Mouse (Mus musculus) testis, adult 2 months (tissue): ENCODE measurements around the gene Fdps. TPM values are rescaled to one million over a fixed set of nuclear protein-coding genes. Genes with fewer than 3 reads are reported as not detected.

Source experiments
- H3K27ac ChIP-seq: fragments of 200-500 bp; 2 replicates; pipeline ENCODE4 v1.5.1; 2012; ENCODE audit warnings: low read depth, low read length; ENCODE audit not compliant: control insufficient read depth, insufficient read depth
- H3K27me3 ChIP-seq: fragments of 200-500 bp; 2 replicates; pipeline ENCODE4 v1.6.1; 2012; ENCODE audit warnings: mild to moderate bottlenecking, low read length, moderate library complexity; ENCODE audit not compliant: control insufficient read depth, insufficient read depth
- H3K36me3 ChIP-seq: fragments of 200-500 bp; 2 replicates; pipeline ENCODE4 v1.6.1; 2012; ENCODE audit warnings: mild to moderate bottlenecking, low read length; ENCODE audit not compliant: control insufficient read depth, insufficient read depth
- H3K4me1 ChIP-seq: fragments of 200-500 bp; 2 replicates; pipeline ENCODE4 v1.6.1; 2012; ENCODE audit warnings: low read length; ENCODE audit not compliant: control insufficient read depth, insufficient read depth
- H3K4me3 ChIP-seq: fragments of 200-500 bp; 2 replicates; pipeline ENCODE4 v1.5.1; 2012; ENCODE audit warnings: low read depth, mild to moderate bottlenecking, low read length, moderate library complexity, mixed read lengths; ENCODE audit not compliant: control insufficient read depth
- CTCF ChIP-seq: fragments of 200-500 bp; IDR thresholded peaks from 2 replicates; pipeline ENCODE4 v1.5.1; 2012; ENCODE audit warnings: low read depth, mild to moderate bottlenecking, inconsistent platforms, low read length, moderate library complexity; ENCODE audit not compliant: control insufficient read depth, insufficient read depth, insufficient replicate concordance
- POLR2A ChIP-seq: fragments of 200-500 bp; IDR thresholded peaks from 2 replicates; pipeline ENCODE4 v1.6.1; 2012; ENCODE audit warnings: low read depth, mild to moderate bottlenecking, inconsistent platforms, low read length, moderate library complexity; ENCODE audit not compliant: control insufficient read depth
- polyA plus RNA-seq: library from polyadenylated mRNA; depleted of rRNA; stranded (reverse); fragments of >200 nt; gene quantifications from 2 replicates; pipeline ENCODE4 v1.2.3, GENCODE M21; 2012; rRNA removed

Gene Fdps
- polyA plus RNA-seq, result 109 and 114 TPM in 2 replicates

DNA sequence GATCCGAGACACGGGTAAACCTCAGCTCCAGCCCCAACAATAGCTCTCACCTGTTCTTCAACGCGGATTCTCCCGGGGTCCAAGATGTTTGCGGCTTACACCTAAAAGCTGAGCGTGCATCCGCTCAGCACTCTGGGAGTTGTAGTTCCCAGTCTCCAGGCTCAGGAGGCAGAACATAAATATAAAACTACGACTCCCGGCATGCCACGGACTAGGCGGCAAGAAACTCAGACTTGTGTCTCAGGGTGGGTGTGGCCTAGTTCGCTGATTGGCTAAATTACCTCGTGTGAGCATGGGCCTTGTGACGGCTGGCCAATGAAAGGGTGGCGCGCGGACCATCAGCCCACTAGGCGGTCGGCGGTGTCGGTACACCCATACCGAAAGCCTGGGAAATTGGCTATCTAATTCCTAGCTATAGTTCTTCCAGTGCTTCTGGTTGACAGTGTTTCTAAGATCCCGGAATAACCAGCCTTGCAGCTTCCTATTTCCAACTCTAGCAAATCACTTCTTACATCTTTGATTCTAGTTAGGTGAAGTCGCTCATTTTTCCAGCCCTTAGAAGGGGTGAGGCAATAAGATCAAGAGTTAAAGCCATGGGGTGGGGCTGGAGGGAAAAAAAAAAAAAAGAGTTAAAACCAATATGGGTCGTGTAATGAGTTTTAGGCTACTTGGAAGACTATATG is at the start of gene Fdps:
Gene Fdps, minus strand, starts transcription at position 148 of the 683 bp plus-strand sequence.
- H3K4me3 ChIP-seq, result peak within 1 kb of the TSS; percentile 86
- peaks cover 9% of the 10 kb centered on the region for H3K4me1 ChIP-seq
- no peaks in the 10 kb centered on the region for H3K36me3 ChIP-seq
- H3K27ac ChIP-seq, result peak within 1 kb of the TSS; percentile 61
- H3K27me3 ChIP-seq, result no peaks in the 10 kb centered on the region
- TF ChIP-seq POLR2A (peak; percentile 50; the same call in 1 of the 2 replicates), CTCF (no peak)

DNA sequence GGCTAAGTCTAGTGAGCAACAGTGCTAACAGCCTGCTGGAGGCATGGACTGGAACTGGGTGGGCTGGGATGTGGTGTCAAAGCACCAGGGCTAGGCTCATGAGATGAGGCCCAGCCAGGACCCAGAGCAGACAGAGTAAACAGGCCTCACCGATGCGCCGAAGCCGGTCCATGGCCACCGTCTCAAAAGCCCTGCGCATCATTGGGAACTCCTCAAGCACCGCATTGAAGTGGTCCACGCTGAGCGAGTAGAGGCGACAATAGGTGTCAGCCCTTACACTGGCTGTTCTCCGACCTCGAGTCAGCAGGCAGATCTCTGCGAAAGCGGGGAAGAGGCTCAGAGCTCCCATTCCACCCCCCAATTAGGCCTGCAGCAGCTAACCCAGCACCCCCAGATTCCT is 46.8 kb upstream of the Fdps start:
- Histone ChIP-seq H3K36me3 (no peaks in the 10 kb centered on the region), H3K27ac (no peak overlapping the region), H3K4me3 (no peak overlapping the region), H3K27me3 (no peaks in the 10 kb centered on the region), H3K4me1 (peaks cover 7% of the 10 kb centered on the region)
- no peak for TF ChIP-seq CTCF
- TF ChIP-seq POLR2A, result no peak

DNA sequence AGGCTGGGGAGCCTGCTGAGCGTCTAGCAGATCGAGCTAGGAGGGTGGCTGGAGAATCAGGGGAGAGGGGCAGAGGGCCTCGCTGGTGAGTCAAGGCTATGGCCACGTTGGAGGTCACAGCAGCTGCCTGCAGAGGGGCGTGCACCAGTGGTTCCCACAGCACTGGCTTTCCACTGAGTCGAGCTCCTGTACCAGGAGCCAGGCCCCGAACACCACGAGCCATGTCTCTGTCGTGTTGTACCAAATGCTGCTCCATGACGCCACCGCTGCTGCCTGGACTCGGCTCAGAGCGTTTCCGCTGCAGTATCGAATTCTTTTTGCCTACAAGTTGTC is 46.2 kb upstream of the Fdps start:
- H3K27ac ChIP-seq, result no peak overlapping the region

DNA sequence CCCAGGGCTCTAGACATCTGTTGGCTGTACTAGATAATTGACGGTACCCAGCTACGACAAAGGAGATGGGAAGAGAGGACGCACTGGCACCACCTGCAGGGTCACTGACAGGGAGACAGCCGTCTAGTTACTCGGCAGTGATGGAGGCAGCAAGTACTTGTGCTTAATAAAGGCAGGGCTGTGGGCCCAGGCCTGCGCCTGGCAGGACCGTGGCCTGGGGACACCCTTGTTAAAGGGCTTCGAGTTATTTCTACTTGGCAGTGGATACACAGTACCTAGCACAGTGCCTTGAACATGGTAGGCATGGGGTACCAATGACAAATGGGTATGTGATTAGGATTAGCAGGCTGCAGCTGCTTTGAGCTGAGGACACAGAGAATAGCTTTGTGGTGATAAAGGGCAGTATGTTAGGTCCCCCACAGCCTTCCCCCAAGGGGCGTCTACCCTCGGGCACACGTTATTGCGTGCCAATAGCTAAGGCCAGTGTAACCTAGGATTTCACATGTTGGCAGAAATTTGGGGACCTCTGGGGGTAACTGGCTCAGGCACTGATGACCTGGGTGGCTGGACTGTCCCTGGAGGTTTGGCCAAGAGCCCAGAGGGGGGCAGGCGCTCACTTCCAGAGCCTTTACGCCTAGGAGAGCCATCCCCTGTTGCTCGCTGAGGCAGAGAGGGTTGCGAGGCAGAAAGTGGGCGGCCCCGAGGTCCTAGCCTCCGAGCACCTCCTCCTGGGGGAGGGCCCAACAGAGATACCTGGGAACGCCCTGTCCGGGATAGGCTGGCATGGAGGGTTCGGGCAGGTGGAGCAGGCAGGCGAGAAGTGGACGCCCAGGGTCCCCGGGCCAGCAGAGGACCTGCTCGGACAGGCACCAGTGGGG is 45.6 kb upstream of the Fdps start:
- H3K36me3 ChIP-seq, result no peaks in the 10 kb centered on the region
- peaks cover 7% of the 10 kb centered on the region for H3K4me1 ChIP-seq
- no peak for TF ChIP-seq POLR2A
- no peak for TF ChIP-seq CTCF
- H3K27ac ChIP-seq, result no peak overlapping the region
- H3K27me3 ChIP-seq, result no peaks in the 10 kb centered on the region
- no peak overlapping the region for H3K4me3 ChIP-seq

More for the DNA sequence above, 46.2 kb upstream of the Fdps start:
- H3K36me3 ChIP-seq, result no peaks in the 10 kb centered on the region
- TF ChIP-seq CTCF (no peak), POLR2A (no peak)
- peaks cover 7% of the 10 kb centered on the region for H3K4me1 ChIP-seq
- H3K4me3 ChIP-seq, result no peak overlapping the region
- H3K27me3 ChIP-seq, result no peaks in the 10 kb centered on the region

DNA sequence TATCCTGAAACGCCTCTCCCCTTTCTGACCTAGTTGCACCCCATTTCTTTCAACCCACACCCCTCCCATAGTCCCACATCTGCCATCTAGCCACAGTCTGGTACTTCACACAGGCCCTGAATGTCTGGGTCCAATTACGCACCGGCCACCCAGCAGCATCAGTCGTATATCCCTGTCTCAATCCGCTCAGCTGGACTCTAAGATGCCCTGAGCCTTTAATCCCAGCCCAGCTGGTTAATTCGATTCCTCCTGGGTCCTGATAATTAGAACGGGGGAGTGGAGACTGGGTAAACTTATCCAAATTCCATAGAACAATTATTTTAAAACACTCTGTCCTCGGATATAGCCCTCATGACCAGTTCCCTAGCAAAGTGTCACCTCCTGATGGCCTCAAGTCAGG is 43.8 kb upstream of the Fdps start:
- H3K4me1 ChIP-seq, result peaks cover 7% of the 10 kb centered on the region
- no peaks in the 10 kb centered on the region for H3K27me3 ChIP-seq

GRCm38 (mm10) chr3:89144821-89145220 is 43.1 kb upstream of the Fdps start:
- Histone ChIP-seq H3K27me3 (no peaks in the 10 kb centered on the region), H3K4me1 (peaks cover 7% of the 10 kb centered on the region), H3K27ac (no peak overlapping the region), H3K36me3 (no peaks in the 10 kb centered on the region), H3K4me3 (no peak overlapping the region)
- TF ChIP-seq CTCF (no peak), POLR2A (no peak)

More for the DNA sequence above, 43.8 kb upstream of the Fdps start:
- H3K36me3 ChIP-seq, result no peaks in the 10 kb centered on the region
- no peak overlapping the region for H3K4me3 ChIP-seq
- TF ChIP-seq CTCF, result no peak
- TF ChIP-seq POLR2A, result no peak
- H3K27ac ChIP-seq, result no peak overlapping the region

DNA sequence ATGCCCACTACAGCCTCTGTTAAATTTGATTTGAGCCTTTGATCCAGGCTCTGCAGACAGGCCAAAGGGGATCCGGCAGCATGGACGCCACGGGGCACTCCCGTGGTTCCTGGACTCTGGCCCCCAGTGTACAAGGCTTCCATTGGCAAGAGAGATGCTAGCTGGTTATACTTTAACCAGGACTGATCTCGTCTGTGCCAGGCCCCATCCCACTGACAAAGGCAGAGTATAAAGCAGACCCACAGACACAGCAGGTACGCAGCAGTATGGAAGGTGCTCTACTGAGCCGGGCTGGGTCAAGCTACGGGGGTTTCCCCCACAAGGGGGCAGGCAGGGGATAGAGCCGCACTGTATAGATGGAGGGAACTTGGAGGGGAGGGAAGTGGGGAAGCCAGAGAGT is 34.6 kb upstream of the Fdps start:
- no peaks in the 10 kb centered on the region for H3K36me3 ChIP-seq
- no peak for TF ChIP-seq CTCF
- TF ChIP-seq POLR2A, result no peak
- H3K4me1 ChIP-seq, result peaks cover 8% of the 10 kb centered on the region
- no peak overlapping the region for H3K27ac ChIP-seq
- no peak overlapping the region for H3K4me3 ChIP-seq
- H3K27me3 ChIP-seq, result no peaks in the 10 kb centered on the region
